Mouse (Mus musculus): ENCODE data around the gene Smn1.
"Not testable (repeated sequence)": the region's sequence is repeated elsewhere in the genome, so short reads cannot be mapped to it uniquely, and the experiment has no call there.

GRCm38 (mm10) chr13:100166378-100166777 is 41.7 kb downstream of the Smn1 start:
- TF ChIP-seq GATA1, TAL1 (IDR thresholded peaks at IDR 0.05; ENCODE audit: low read length): not testable (repeated sequence)
